Mouse (Mus musculus) MEL (cell line): ENCODE data around the gene Pax1. TPM values are rescaled to one million over a fixed set of nuclear protein-coding genes. Genes with fewer than 3 reads are reported as not detected.

Source experiments
- DNase-seq: peaks from one replicate; pipeline ENCODE4 v3.0.0; 2011; ENCODE audit warnings: low read depth, low spot score
- H3K27ac ChIP-seq: 2 replicates; pipeline ENCODE4 v1.5.1; 2012; ENCODE audit warnings: low read depth, mild to moderate bottlenecking, control low read depth, low read length, moderate library complexity; ENCODE audit not compliant: control insufficient read depth
- H3K27me3 ChIP-seq, 2 experiments: fragments of 150-350 bp in 1 of 2; sonication (generic) in 1 of 2; 2 replicates each; pipeline ENCODE4 v1.6.1; 2012; ENCODE audit warnings: low read length in 2 of 2, mild to moderate bottlenecking in 2 of 2, improper control_type of control experiment in 1 of 2, moderate library complexity in 1 of 2; ENCODE audit not compliant: insufficient read depth in 2 of 2, control insufficient read depth in 1 of 2
- H3K36me3 ChIP-seq, 2 experiments: 2 replicates each; pipeline ENCODE4 v1.6.1; 2012 to 2014; ENCODE audit warnings: low read length in 2 of 2, improper control_type of control experiment in 1 of 2, inconsistent platforms in 1 of 2, mild to moderate bottlenecking in 1 of 2; ENCODE audit not compliant: insufficient read depth in 2 of 2, control insufficient read depth in 1 of 2
- H3K4me1 ChIP-seq, 2 experiments: fragments of 150-350 bp in 1 of 2; sonication (generic) in 1 of 2; 2 replicates each; pipeline ENCODE4 v1.6.1; 2012; ENCODE audit warnings: low read length in 2 of 2, improper control_type of control experiment in 1 of 2, mild to moderate bottlenecking in 1 of 2; ENCODE audit not compliant: insufficient read depth in 2 of 2, control insufficient read depth in 1 of 2
- H3K4me3 ChIP-seq, 2 experiments: fragments of 150-350 bp in 1 of 2; sonication (generic) in 1 of 2; 2 replicates each; pipeline ENCODE4 v1.5.1; 2012; ENCODE audit warnings: low read depth in 2 of 2, low read length in 2 of 2, mild to moderate bottlenecking in 2 of 2, moderate library complexity in 2 of 2, control low read depth in 1 of 2, improper control_type of control experiment in 1 of 2; ENCODE audit not compliant: control insufficient read depth in 1 of 2, insufficient read depth in 1 of 2
- H3K79me2 ChIP-seq: 2 replicates; pipeline ENCODE4 v1.6.1; 2012; ENCODE audit warnings: mild to moderate bottlenecking, low read length, moderate library complexity; ENCODE audit not compliant: control insufficient read depth, poor library complexity, insufficient read depth
- H3K9ac ChIP-seq: 2 replicates; pipeline ENCODE4 v1.6.1; 2012; ENCODE audit warnings: low read depth, mild to moderate bottlenecking, control low read depth, low read length, moderate library complexity; ENCODE audit not compliant: control insufficient read depth, poor library complexity, severe bottlenecking
- H3K9me3 ChIP-seq: fragments of 150-350 bp; sonication (generic); replicated peaks from 2 replicates; pipeline ENCODE4 v1.6.1; 2012; ENCODE audit warnings: mild to moderate bottlenecking, low read length, improper control_type of control experiment, moderate library complexity; ENCODE audit not compliant: insufficient read depth
- BHLHE40 ChIP-seq: IDR thresholded peaks from 2 replicates; pipeline ENCODE4 v1.6.1; 2012; ENCODE audit warnings: low read depth, mild to moderate bottlenecking, inconsistent platforms, low read length, improper control_type of control experiment, borderline replicate concordance
- CTCF ChIP-seq, 3 experiments: IDR thresholded peaks in 2 of 3; conservative IDR thresholded peaks in 1 of 3; 2 replicates each; pipeline ENCODE4 v1.5.1; 2011 to 2012; ENCODE audit warnings: low read length in 3 of 3, low read depth in 2 of 3, mild to moderate bottlenecking in 2 of 3, improper control_type of control experiment in 1 of 3, inconsistent platforms in 1 of 3, mixed read lengths in 1 of 3, moderate library complexity in 1 of 3; ENCODE audit not compliant: control insufficient read depth in 1 of 3, insufficient read depth in 1 of 3, poor library complexity in 1 of 3, severe bottlenecking in 1 of 3
- EP300 ChIP-seq, 2 experiments: IDR thresholded peaks; 2 replicates each; pipeline ENCODE4 v1.6.1; 2011; ENCODE audit warnings: improper control_type of control experiment in 2 of 2, low read length in 2 of 2, low read depth in 1 of 2, mild to moderate bottlenecking in 1 of 2
- ETS1 ChIP-seq: IDR thresholded peaks from 2 replicates; pipeline ENCODE4 v1.6.1; 2012; ENCODE audit warnings: low read depth, mild to moderate bottlenecking, inconsistent platforms, low read length, improper control_type of control experiment, moderate library complexity
- GATA1 ChIP-seq: IDR thresholded peaks from 2 replicates; pipeline ENCODE4 v1.6.1; 2011; ENCODE audit warnings: low read depth, low read length, improper control_type of control experiment
- MAFK ChIP-seq: IDR thresholded peaks from 2 replicates; pipeline ENCODE4 v1.6.1; 2011; ENCODE audit warnings: low read depth, mild to moderate bottlenecking, low read length, improper control_type of control experiment, borderline replicate concordance
- MAZ ChIP-seq: IDR thresholded peaks from 2 replicates; pipeline ENCODE4 v1.6.1; 2012; ENCODE audit warnings: low read depth, mild to moderate bottlenecking, inconsistent platforms, low read length, improper control_type of control experiment
- MXI1 ChIP-seq: IDR thresholded peaks from 2 replicates; pipeline ENCODE4 v1.6.1; 2011; ENCODE audit warnings: mild to moderate bottlenecking, low read depth, low read length, improper control_type of control experiment
- MYC ChIP-seq: IDR thresholded peaks from 2 replicates; pipeline ENCODE4 v1.6.1; 2011; ENCODE audit warnings: low read depth, mild to moderate bottlenecking, low read length, improper control_type of control experiment, moderate library complexity
- NELFE ChIP-seq: IDR thresholded peaks from 2 replicates; pipeline ENCODE4 v1.6.1; 2011; ENCODE audit warnings: low read depth, low read length, improper control_type of control experiment
- POLR2A ChIP-seq, 2 experiments: IDR thresholded peaks; 2 replicates each; pipeline ENCODE4 v1.6.1; 2011 to 2012; ENCODE audit warnings: low read length in 2 of 2, mild to moderate bottlenecking in 2 of 2, control low read depth in 1 of 2, improper control_type of control experiment in 1 of 2, low read depth in 1 of 2, moderate library complexity in 1 of 2; ENCODE audit not compliant: control insufficient read depth in 1 of 2, insufficient read depth in 1 of 2, poor library complexity in 1 of 2
- POLR2AphosphoS2 ChIP-seq: IDR thresholded peaks from 2 replicates; pipeline ENCODE4 v1.6.1; 2011; ENCODE audit warnings: low read length, improper control_type of control experiment
- RAD21 ChIP-seq: IDR thresholded peaks from 2 replicates; pipeline ENCODE4 v1.6.1; 2011; ENCODE audit warnings: mild to moderate bottlenecking, low read depth, low read length, improper control_type of control experiment
- TBP ChIP-seq: IDR thresholded peaks from 2 replicates; pipeline ENCODE4 v1.8.0; 2011; ENCODE audit warnings: low read depth, low read length, improper control_type of control experiment
- TCF12 ChIP-seq: IDR thresholded peaks from 2 replicates; pipeline ENCODE4 v1.6.1; 2014; ENCODE audit warnings: low read depth, mild to moderate bottlenecking, inconsistent platforms, low read length, improper control_type of control experiment, moderate library complexity
- USF1 ChIP-seq: IDR thresholded peaks from 2 replicates; pipeline ENCODE4 v1.6.1; 2014; ENCODE audit warnings: low read depth, mild to moderate bottlenecking, inconsistent platforms, low read length, improper control_type of control experiment, moderate library complexity
- ZKSCAN1 ChIP-seq: IDR thresholded peaks from 2 replicates; pipeline ENCODE4 v1.6.1; 2012; ENCODE audit warnings: low read depth, mild to moderate bottlenecking, inconsistent platforms, low read length, improper control_type of control experiment, moderate library complexity
- ZNF384 ChIP-seq: IDR thresholded peaks from 2 replicates; pipeline ENCODE4 v1.6.1; 2012; ENCODE audit warnings: low read depth, mild to moderate bottlenecking, inconsistent platforms, low read length, improper control_type of control experiment
- polyA plus RNA-seq, 2 experiments: library from polyadenylated mRNA; stranded (reverse) in 1 of 2; unstranded in 1 of 2; fragments of >175 nt in 1 of 2; fragments of >200 nt in 1 of 2; gene quantifications; 2 replicates each; pipeline versions ENCODE4 v1.2.1 to v1.2.4; 2012; ENCODE audit warnings: low replicate concordance in 2 of 2, low read depth in 1 of 2; ENCODE audit not compliant: insufficient read length in 2 of 2, insufficient read depth in 1 of 2, missing spikeins in 1 of 2
- total RNA-seq: library from RNA; depleted of rRNA; stranded (reverse); fragments of 300-350 nt; gene quantifications from 2 replicates; pipeline ENCODE4 v1.2.3, GENCODE M21; 2012

Pax1 gene
- total and polyA plus RNA-seq, 3 experiments, result not detected

GRCm38 (mm10) chr2:147362316-147362715 is 591 bp downstream of the Pax1 start:
- no peak overlapping the region for H3K9ac ChIP-seq
- H3K79me2 ChIP-seq, result no peaks in the 10 kb centered on the region
- H3K9me3 ChIP-seq, result no peaks in the 10 kb centered on the region
- H3K4me1 ChIP-seq, result no peaks in the 10 kb centered on the region
- H3K36me3 ChIP-seq, result no peaks in the 10 kb centered on the region
- TF ChIP-seq CTCF (IDR thresholded peaks at IDR 0.05 in 2 of 3, conservative IDR thresholded peaks at IDR 0.05 in 1 of 3; ENCODE audit: control insufficient read depth in 1 of 3, insufficient read depth in 1 of 3, low read depth in 2 of 3, low read length in 3 of 3, poor library complexity in 1 of 3, severe bottlenecking in 1 of 3), result no peak
- TF ChIP-seq NELFE, result no peak
- TF ChIP-seq TBP, result no peak
- TF ChIP-seq TCF12, result no peak
- no peak for TF ChIP-seq EP300 (IDR thresholded peaks at IDR 0.05; ENCODE audit: low read depth in 1 of 2, low read length in 2 of 2)
- no peak for TF ChIP-seq MXI1
- no peak for TF ChIP-seq POLR2AphosphoS2
- no peak for TF ChIP-seq BHLHE40
- no peak for TF ChIP-seq USF1
- no peak for TF ChIP-seq ETS1
- TF ChIP-seq, all 39 proteins: peak for 0
- no peak overlapping the region for H3K4me3 ChIP-seq
- no peak for DNase-seq
- H3K27me3 ChIP-seq, result no peaks in the 10 kb centered on the region
- H3K27ac ChIP-seq, result no peak overlapping the region

GRCm38 (mm10) chr2:147363401-147364130 is 1.8 kb downstream of the Pax1 start:
- H3K79me2 ChIP-seq, result no peaks in the 10 kb centered on the region
- no peaks in the 10 kb centered on the region for H3K27me3 ChIP-seq
- H3K36me3 ChIP-seq, result no peaks in the 10 kb centered on the region
- H3K27ac ChIP-seq, result no peak overlapping the region
- no peak overlapping the region for H3K9ac ChIP-seq
- DNase-seq, result no peak
- no peak for TF ChIP-seq EP300 (IDR thresholded peaks at IDR 0.05; ENCODE audit: low read depth in 1 of 2, low read length in 2 of 2)
- TF ChIP-seq RAD21, result no peak
- TF ChIP-seq POLR2A (IDR thresholded peaks at IDR 0.05; ENCODE audit: control insufficient read depth in 1 of 2, insufficient read depth in 1 of 2, low read depth in 1 of 2, low read length in 2 of 2, poor library complexity in 1 of 2), result no peak
- no peak for TF ChIP-seq ETS1
- TF ChIP-seq ZNF384, result no peak
- TF ChIP-seq MYC, result no peak
- TF ChIP-seq POLR2AphosphoS2, result no peak
- no peak for TF ChIP-seq MAFK
- TF ChIP-seq GATA1, result no peak
- TF ChIP-seq ZKSCAN1, result no peak
- TF ChIP-seq MAZ, result no peak
- no peaks in the 10 kb centered on the region for H3K9me3 ChIP-seq
- H3K4me3 ChIP-seq, result no peak overlapping the region
- H3K4me1 ChIP-seq, result no peaks in the 10 kb centered on the region
